Mouse (Mus musculus): Measurements from ENCODE around the gene Ppm1h.

Ppm1h gene

GRCm38 (mm10) chr10:122887528-122888183 lies 209.1 kb downstream of the Ppm1h start:
- no peak for DNase-seq (ENCODE audit: low read depth, low spot score)

DNA sequence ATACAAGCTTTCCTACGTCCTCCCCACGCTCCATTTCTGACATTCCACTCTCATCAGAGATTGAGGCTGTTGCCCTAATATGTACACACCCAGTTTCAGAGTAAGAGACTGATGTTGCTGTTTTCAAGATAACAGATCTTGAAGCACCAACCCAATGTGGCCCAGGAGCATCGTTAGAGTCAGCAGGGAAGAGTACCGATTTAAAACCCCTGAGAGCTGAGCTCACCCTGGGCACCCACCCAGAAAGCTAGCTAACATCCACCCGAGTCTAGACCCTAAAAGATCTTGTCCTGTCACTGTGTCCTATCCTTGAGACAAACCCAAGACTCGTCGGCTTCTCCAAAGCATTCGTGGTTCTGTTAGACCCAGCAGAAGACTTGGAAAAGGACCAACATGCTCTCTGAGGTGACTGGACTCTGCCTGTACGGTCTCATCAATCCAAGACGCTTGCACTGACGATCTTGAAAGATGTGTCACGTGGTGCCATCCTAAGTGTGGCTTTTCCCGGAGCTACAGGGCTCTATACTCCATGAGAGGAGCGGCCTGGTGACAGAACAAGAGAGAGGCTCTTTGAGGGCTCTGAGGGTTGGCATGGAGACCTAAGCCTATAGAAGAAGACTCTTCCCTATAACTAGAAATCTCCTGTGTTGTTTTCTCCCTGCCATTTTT lies 212.3 kb downstream of the Ppm1h start:
- no peak for DNase-seq (ENCODE audit: low read depth, low spot score)

DNA sequence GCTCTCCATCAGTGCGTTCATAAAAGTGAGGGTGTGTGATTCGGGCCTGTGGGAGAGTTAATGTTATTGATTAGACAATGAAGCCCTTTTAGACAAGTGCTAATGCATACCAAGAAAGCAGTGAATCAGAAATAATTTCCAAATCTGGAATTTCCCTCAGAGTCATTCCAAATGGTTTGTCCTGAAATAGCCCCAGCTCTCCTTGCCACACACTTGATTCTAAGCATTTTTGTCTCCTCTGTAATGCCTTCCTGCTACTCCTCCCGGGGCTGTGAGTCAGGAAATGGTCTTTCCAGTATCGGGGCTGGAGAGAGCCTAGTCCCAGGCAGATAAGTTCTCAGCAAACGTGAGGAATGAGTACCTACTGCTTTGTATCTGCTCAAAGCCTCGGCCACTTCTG lies 212.9 kb downstream of the Ppm1h start:
- no peak for DNase-seq (ENCODE audit: low read depth, low spot score)

- no peak for DNase-seq (ENCODE audit: low read depth, low spot score)
Measured at GRCm38 (mm10) chr10:122894555-122895069, 216.1 kb downstream of the Ppm1h start.

- no peak for DNase-seq (ENCODE audit: low read depth, low spot score)
Measured at GRCm38 (mm10) chr10:122895121-122895770, 216.7 kb downstream of the Ppm1h start.

DNA sequence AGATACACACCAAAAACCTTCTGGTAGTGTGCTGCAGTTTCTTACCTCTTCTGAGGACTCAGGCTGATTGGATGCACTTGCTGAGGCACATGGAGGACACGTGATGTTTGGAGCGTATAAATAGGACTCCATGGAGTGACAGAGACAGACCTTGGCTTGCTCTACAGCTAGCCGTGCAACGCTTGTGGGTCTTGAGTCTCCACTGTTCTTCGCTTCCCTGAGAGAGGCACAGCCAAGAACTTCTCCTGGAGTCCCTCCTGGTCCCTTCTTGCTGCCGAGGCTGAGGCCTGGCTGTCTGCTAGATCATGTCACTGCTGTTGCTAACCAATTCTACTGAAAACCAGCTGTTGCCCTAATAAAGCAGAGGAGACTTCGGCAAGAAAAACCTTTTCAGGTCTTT lies 221.4 kb downstream of the Ppm1h start:
- no peak for DNase-seq (ENCODE audit: low read depth, low spot score)

GRCm38 (mm10) chr10:122900466-122900865 lies 221.9 kb downstream of the Ppm1h start:
- no peak for DNase-seq (ENCODE audit: low read depth, low spot score)

- DNase-seq (ENCODE audit: low read depth, low spot score), result no peak
Measured at GRCm38 (mm10) chr10:122901379-122901778, 222.8 kb downstream of the Ppm1h start.

DNA sequence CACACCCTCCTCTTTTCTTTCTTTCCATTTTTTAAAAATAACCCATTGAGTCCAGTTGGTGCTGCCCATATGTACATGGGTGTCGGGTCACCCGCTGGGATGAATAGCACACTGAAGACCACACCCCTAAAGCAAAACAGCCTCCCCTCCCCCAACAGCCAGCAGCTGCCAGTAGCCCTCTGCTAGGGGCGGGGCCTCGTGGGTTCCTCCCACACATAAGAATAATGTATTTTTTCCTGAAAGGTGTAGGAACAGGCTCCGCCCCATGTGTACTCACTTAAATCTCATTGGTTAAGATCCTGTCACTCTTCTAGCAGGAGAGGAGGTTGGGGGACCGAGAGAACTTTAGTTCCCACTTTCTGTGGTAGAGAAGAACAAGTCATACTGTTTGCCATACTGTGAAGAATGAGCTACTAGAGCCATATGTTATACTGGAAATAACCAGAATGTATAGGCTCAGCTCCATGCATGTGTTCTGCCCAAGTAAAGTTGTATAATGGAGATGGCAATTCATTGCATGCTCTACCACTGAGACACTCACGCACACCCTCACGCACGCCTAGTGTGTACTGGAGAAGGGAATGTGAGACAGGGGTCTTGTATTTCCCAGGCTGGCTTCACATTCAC lies 231.0 kb downstream of the Ppm1h start:
- no peak for DNase-seq (ENCODE audit: low read depth, low spot score)

DNA sequence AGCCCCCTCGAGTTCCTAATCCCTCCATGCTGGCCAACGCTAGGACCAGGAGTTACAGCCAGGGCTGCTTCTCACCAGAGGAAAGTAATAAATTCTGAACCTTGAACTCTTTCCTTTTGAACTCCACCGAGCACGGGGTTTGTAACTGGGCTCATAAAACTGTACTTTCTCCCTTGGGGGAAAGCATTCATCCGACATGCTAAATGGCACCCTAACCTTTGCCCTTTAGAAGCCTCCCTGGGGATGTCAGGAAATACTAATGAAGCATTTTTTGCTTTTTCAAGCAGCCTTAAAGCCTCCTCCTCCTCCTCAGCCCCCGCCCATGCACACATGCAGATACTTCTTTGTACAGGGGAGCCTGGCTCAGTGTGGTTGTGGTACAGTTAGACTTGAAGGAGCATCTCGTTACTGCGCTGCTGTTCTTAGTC lies 232.2 kb downstream of the Ppm1h start:
- DNase-seq (ENCODE audit: low read depth, low spot score), result no peak

- no peak for DNase-seq (ENCODE audit: low read depth, low spot score)
Measured at GRCm38 (mm10) chr10:122911668-122912067, 233.1 kb downstream of the Ppm1h start.

GRCm38 (mm10) chr10:122912086-122912690 lies 233.6 kb downstream of the Ppm1h start:
- DNase-seq (ENCODE audit: low read depth, low spot score), result no peak

DNA sequence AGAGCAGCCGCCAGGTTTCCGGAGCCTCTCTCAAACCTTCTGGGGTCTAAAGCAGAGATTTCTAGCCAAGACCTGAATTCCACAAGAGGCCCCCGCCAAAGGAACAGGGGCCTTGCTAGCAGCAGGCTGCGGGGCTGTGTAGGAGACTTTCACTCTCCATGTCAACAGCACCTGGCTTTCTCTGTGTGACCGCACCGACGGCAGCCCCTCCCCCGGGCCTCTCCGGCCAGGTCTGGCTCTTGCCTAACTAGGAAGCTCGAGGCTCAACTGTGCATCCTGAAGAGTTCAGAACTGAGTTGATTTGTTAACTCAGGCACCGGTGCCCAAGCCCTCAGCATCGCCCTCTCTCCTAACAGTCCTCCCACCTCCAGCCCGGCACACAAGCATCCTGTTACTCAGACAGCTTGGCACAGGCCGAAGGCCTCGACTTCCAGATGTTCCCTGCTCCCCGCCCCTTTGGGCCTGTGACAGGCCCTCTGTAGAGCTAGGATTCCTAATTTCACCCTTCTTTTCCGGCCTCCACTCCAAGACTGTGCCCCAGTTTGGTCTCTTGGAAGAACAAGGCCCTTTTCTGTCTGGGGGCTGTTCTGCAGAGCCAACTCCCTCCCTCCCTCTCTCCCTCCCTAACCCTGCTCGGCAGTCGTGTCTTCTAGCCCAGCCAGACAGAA lies 234.3 kb downstream of the Ppm1h start:
- DNase-seq (ENCODE audit: low read depth, low spot score), result no peak

DNA sequence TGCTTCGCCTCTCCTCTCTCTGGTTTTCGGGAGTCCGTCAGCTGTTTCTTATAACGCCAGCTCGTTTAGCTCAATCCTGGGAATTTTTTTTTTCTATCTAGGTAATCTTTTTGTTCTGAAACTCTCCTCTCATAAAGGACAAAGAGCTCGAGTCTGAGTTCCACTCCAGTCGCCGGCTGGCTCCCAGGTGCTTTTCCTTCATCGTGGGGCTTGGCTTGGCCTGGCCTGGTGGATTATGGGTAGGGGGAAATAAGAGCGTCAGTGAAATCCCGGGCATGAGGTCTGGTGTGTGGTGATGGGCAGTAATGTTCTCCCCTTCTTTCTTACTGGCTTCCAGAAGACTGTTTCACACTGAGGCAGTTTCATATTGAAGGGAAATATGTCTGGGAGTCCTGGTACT lies 234.8 kb downstream of the Ppm1h start:
- DNase-seq (ENCODE audit: low read depth, low spot score), result no peak

GRCm38 (mm10) chr10:122915905-122916304 lies 237.3 kb downstream of the Ppm1h start:
- DNase-seq (ENCODE audit: low read depth, low spot score), result no peak

DNA sequence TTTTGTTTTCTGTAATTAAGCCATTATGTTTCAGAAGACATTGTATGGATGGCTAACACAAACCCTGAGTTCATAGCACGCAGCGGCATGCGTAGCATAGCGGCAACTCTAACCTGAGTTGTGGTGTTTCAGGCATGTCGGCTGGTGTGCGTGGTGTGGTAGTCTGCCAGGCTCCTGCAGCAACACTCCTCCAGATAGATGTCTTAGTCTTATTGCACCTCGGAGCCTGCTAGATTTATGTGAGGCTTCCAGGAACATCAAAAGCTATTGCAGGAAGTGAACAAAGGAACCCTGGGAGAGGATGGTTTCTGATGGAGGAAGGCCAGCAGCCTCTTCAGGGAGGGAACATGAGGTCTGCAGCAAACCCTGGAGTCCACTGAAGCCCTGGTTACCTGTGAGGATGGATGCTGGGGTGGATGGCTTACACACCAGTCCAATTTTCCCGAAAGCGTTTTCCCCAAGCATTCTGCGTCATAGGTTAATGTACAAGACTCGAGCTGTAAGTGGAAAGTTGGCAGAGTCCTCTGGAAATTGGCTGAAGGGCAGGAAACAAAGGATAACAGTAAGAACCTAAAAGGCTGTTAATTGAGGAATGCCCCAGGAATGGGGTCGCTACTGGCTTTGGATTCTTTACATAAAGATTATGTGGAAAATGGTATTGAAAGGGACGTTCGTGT lies 239.2 kb downstream of the Ppm1h start:
- DNase-seq (ENCODE audit: low read depth, low spot score), result no peak

- DNase-seq (ENCODE audit: low read depth, low spot score), result no peak
Measured at GRCm38 (mm10) chr10:122918325-122918694, 239.7 kb downstream of the Ppm1h start.

- no peak for DNase-seq (ENCODE audit: low read depth, low spot score)
Measured at GRCm38 (mm10) chr10:122918754-122919153, 240.2 kb downstream of the Ppm1h start.

DNA sequence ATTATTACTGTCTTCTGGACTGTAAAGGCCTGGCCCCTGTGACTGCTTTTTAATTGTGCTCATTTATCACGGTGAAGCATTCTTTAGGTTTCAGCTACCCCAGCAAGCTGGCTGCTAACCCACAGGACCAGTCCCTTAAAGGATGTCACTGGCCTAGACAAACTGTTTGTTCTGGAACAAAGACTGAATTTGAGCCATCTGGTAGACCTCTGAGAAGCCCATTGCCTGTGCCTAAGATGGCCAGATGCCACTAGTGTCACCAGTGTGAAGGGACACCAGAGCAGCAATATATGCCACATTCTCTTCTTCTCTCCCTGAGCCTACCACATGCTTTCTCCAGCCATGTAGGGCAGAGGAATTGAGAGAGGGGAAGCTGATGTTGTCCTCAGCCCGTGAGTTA lies 240.9 kb downstream of the Ppm1h start:
- DNase-seq (ENCODE audit: low read depth, low spot score), result no peak

- no peak for DNase-seq (ENCODE audit: low read depth, low spot score)
Measured at GRCm38 (mm10) chr10:122920218-122920795, 241.7 kb downstream of the Ppm1h start.

All from retina, adult 2 months (tissue).